Mouse (Mus musculus) MEL (cell line): Measurements from ENCODE around the gene Bckdhb. TPM values are rescaled to one million over a fixed set of nuclear protein-coding genes. Genes with fewer than 3 reads are reported as not detected.

Experiments
- DNase-seq: peaks from one replicate; pipeline ENCODE4 v3.0.0; 2011; ENCODE audit warnings: low read depth, low spot score
- H3K27ac ChIP-seq: 2 replicates; pipeline ENCODE4 v1.5.1; 2012; ENCODE audit warnings: low read depth, mild to moderate bottlenecking, control low read depth, low read length, moderate library complexity; ENCODE audit not compliant: control insufficient read depth
- H3K27me3 ChIP-seq, 2 experiments: fragments of 150-350 bp in 1 of 2; sonication (generic) in 1 of 2; 2 replicates each; pipeline ENCODE4 v1.6.1; 2012; ENCODE audit warnings: low read length in 2 of 2, mild to moderate bottlenecking in 2 of 2, improper control_type of control experiment in 1 of 2, moderate library complexity in 1 of 2; ENCODE audit not compliant: insufficient read depth in 2 of 2, control insufficient read depth in 1 of 2
- H3K36me3 ChIP-seq, 2 experiments: 2 replicates each; pipeline ENCODE4 v1.6.1; 2012 to 2014; ENCODE audit warnings: low read length in 2 of 2, improper control_type of control experiment in 1 of 2, inconsistent platforms in 1 of 2, mild to moderate bottlenecking in 1 of 2; ENCODE audit not compliant: insufficient read depth in 2 of 2, control insufficient read depth in 1 of 2
- H3K4me1 ChIP-seq, 2 experiments: fragments of 150-350 bp in 1 of 2; sonication (generic) in 1 of 2; 2 replicates each; pipeline ENCODE4 v1.6.1; 2012; ENCODE audit warnings: low read length in 2 of 2, improper control_type of control experiment in 1 of 2, mild to moderate bottlenecking in 1 of 2; ENCODE audit not compliant: insufficient read depth in 2 of 2, control insufficient read depth in 1 of 2
- H3K4me3 ChIP-seq, 2 experiments: fragments of 150-350 bp in 1 of 2; sonication (generic) in 1 of 2; 2 replicates each; pipeline ENCODE4 v1.5.1; 2012; ENCODE audit warnings: low read depth in 2 of 2, low read length in 2 of 2, mild to moderate bottlenecking in 2 of 2, moderate library complexity in 2 of 2, control low read depth in 1 of 2, improper control_type of control experiment in 1 of 2; ENCODE audit not compliant: control insufficient read depth in 1 of 2, insufficient read depth in 1 of 2
- H3K79me2 ChIP-seq: 2 replicates; pipeline ENCODE4 v1.6.1; 2012; ENCODE audit warnings: mild to moderate bottlenecking, low read length, moderate library complexity; ENCODE audit not compliant: control insufficient read depth, poor library complexity, insufficient read depth
- H3K9ac ChIP-seq: 2 replicates; pipeline ENCODE4 v1.6.1; 2012; ENCODE audit warnings: low read depth, mild to moderate bottlenecking, control low read depth, low read length, moderate library complexity; ENCODE audit not compliant: control insufficient read depth, poor library complexity, severe bottlenecking
- H3K9me3 ChIP-seq: fragments of 150-350 bp; sonication (generic); replicated peaks from 2 replicates; pipeline ENCODE4 v1.6.1; 2012; ENCODE audit warnings: mild to moderate bottlenecking, low read length, improper control_type of control experiment, moderate library complexity; ENCODE audit not compliant: insufficient read depth
- BHLHE40 ChIP-seq: IDR thresholded peaks from 2 replicates; pipeline ENCODE4 v1.6.1; 2012; ENCODE audit warnings: low read depth, mild to moderate bottlenecking, inconsistent platforms, low read length, improper control_type of control experiment, borderline replicate concordance
- CHD1 ChIP-seq: IDR thresholded peaks from 2 replicates; pipeline ENCODE4 v1.6.1; 2012; ENCODE audit warnings: low read depth, mild to moderate bottlenecking, inconsistent platforms, low read length, improper control_type of control experiment
- CHD2 ChIP-seq: IDR thresholded peaks from 2 replicates; pipeline ENCODE4 v1.6.1; 2011; ENCODE audit warnings: low read length, improper control_type of control experiment
- CTCF ChIP-seq, 3 experiments: IDR thresholded peaks in 2 of 3; conservative IDR thresholded peaks in 1 of 3; 2 replicates each; pipeline ENCODE4 v1.5.1; 2011 to 2012; ENCODE audit warnings: low read length in 3 of 3, low read depth in 2 of 3, mild to moderate bottlenecking in 2 of 3, improper control_type of control experiment in 1 of 3, inconsistent platforms in 1 of 3, mixed read lengths in 1 of 3, moderate library complexity in 1 of 3; ENCODE audit not compliant: control insufficient read depth in 1 of 3, insufficient read depth in 1 of 3, poor library complexity in 1 of 3, severe bottlenecking in 1 of 3
- E2F4 ChIP-seq: IDR thresholded peaks from 2 replicates; pipeline ENCODE4 v1.6.1; 2011; ENCODE audit warnings: low read depth, low read length, improper control_type of control experiment, borderline replicate concordance
- ELF1 ChIP-seq: IDR thresholded peaks from 2 replicates; pipeline ENCODE4 v1.6.1; 2014; ENCODE audit warnings: low read depth, mild to moderate bottlenecking, inconsistent platforms, low read length, improper control_type of control experiment, moderate library complexity
- EP300 ChIP-seq, 2 experiments: IDR thresholded peaks; 2 replicates each; pipeline ENCODE4 v1.6.1; 2011; ENCODE audit warnings: improper control_type of control experiment in 2 of 2, low read length in 2 of 2, low read depth in 1 of 2, mild to moderate bottlenecking in 1 of 2
- ETS1 ChIP-seq: IDR thresholded peaks from 2 replicates; pipeline ENCODE4 v1.6.1; 2012; ENCODE audit warnings: low read depth, mild to moderate bottlenecking, inconsistent platforms, low read length, improper control_type of control experiment, moderate library complexity
- GABPA ChIP-seq: IDR thresholded peaks from 2 replicates; pipeline ENCODE4 v1.6.1; 2012; ENCODE audit warnings: low read depth, mild to moderate bottlenecking, inconsistent platforms, low read length, improper control_type of control experiment, moderate library complexity
- HCFC1 ChIP-seq: IDR thresholded peaks from 2 replicates; pipeline ENCODE4 v1.6.1; 2012; ENCODE audit warnings: low read depth, mild to moderate bottlenecking, inconsistent platforms, low read length, improper control_type of control experiment, moderate library complexity
- JUND ChIP-seq: IDR thresholded peaks from 2 replicates; pipeline ENCODE4 v1.6.1; 2011; ENCODE audit warnings: low read depth, mild to moderate bottlenecking, improper control_type of control experiment, low read length
- MAZ ChIP-seq: IDR thresholded peaks from 2 replicates; pipeline ENCODE4 v1.6.1; 2012; ENCODE audit warnings: low read depth, mild to moderate bottlenecking, inconsistent platforms, low read length, improper control_type of control experiment
- MYB ChIP-seq: IDR thresholded peaks from 2 replicates; pipeline ENCODE4 v1.6.1; 2011; ENCODE audit warnings: mild to moderate bottlenecking, low read depth, low read length, improper control_type of control experiment
- MYC ChIP-seq: IDR thresholded peaks from 2 replicates; pipeline ENCODE4 v1.6.1; 2011; ENCODE audit warnings: low read depth, mild to moderate bottlenecking, low read length, improper control_type of control experiment, moderate library complexity
- NRF1 ChIP-seq: IDR thresholded peaks from 2 replicates; pipeline ENCODE4 v1.6.1; 2014; ENCODE audit warnings: low read depth, mild to moderate bottlenecking, inconsistent platforms, low read length, improper control_type of control experiment, moderate library complexity; ENCODE audit not compliant: poor library complexity, insufficient read depth, severe bottlenecking
- POLR2A ChIP-seq, 2 experiments: IDR thresholded peaks; 2 replicates each; pipeline ENCODE4 v1.6.1; 2011 to 2012; ENCODE audit warnings: low read length in 2 of 2, mild to moderate bottlenecking in 2 of 2, control low read depth in 1 of 2, improper control_type of control experiment in 1 of 2, low read depth in 1 of 2, moderate library complexity in 1 of 2; ENCODE audit not compliant: control insufficient read depth in 1 of 2, insufficient read depth in 1 of 2, poor library complexity in 1 of 2
- POLR2AphosphoS2 ChIP-seq: IDR thresholded peaks from 2 replicates; pipeline ENCODE4 v1.6.1; 2011; ENCODE audit warnings: low read length, improper control_type of control experiment
- SMC3 ChIP-seq: IDR thresholded peaks from 2 replicates; pipeline ENCODE4 v1.6.1; 2011; ENCODE audit warnings: low read depth, low read length, improper control_type of control experiment
- TAL1 ChIP-seq: IDR thresholded peaks from 2 replicates; pipeline ENCODE4 v1.6.1; 2012; ENCODE audit warnings: mild to moderate bottlenecking, inconsistent platforms, low read length, moderate library complexity, mixed read lengths
- UBTF ChIP-seq: IDR thresholded peaks from 2 replicates; pipeline ENCODE4 v1.6.1; 2012; ENCODE audit warnings: low read depth, mild to moderate bottlenecking, inconsistent platforms, low read length, improper control_type of control experiment, moderate library complexity, borderline replicate concordance; ENCODE audit not compliant: insufficient read depth
- ZC3H11A ChIP-seq: IDR thresholded peaks from 2 replicates; pipeline ENCODE4 v1.6.1; 2012; ENCODE audit warnings: low read depth, mild to moderate bottlenecking, inconsistent platforms, low read length, improper control_type of control experiment
- ZMIZ1 ChIP-seq: IDR thresholded peaks from 2 replicates; pipeline ENCODE4 v1.6.1; 2012; ENCODE audit warnings: low read depth, mild to moderate bottlenecking, inconsistent platforms, low read length, improper control_type of control experiment, moderate library complexity
- ZNF384 ChIP-seq: IDR thresholded peaks from 2 replicates; pipeline ENCODE4 v1.6.1; 2012; ENCODE audit warnings: low read depth, mild to moderate bottlenecking, inconsistent platforms, low read length, improper control_type of control experiment
- polyA plus RNA-seq, 2 experiments: library from polyadenylated mRNA; stranded (reverse) in 1 of 2; unstranded in 1 of 2; fragments of >175 nt in 1 of 2; fragments of >200 nt in 1 of 2; gene quantifications; 2 replicates each; pipeline versions ENCODE4 v1.2.1 to v1.2.4; 2012; ENCODE audit warnings: low replicate concordance in 2 of 2, low read depth in 1 of 2; ENCODE audit not compliant: insufficient read length in 2 of 2, insufficient read depth in 1 of 2, missing spikeins in 1 of 2
- total RNA-seq: library from RNA; depleted of rRNA; stranded (reverse); fragments of 300-350 nt; gene quantifications from 2 replicates; pipeline ENCODE4 v1.2.3, GENCODE M21; 2012

The Bckdhb gene
- total and polyA plus RNA-seq, 3 experiments, result 15.9 to 26.6 TPM; not detected in 1

- Histone ChIP-seq H3K27ac (no peak overlapping the region), H3K9ac (no peak overlapping the region), H3K36me3 (no peaks in the 10 kb centered on the region), H3K4me3 (no peak overlapping the region), H3K79me2 (no peaks in the 10 kb centered on the region), H3K27me3 (no peaks in the 10 kb centered on the region), H3K4me1 (no peaks in the 10 kb centered on the region), H3K9me3 (no peaks in the 10 kb centered on the region)
- TF ChIP-seq SMC3 (no peak), ETS1 (no peak), UBTF (no peak), MYB (no peak), BHLHE40 (no peak), POLR2AphosphoS2 (no peak), NRF1 (no peak), ELF1 (no peak), HCFC1 (no peak), E2F4 (no peak), ZMIZ1 (no peak), POLR2A (IDR thresholded peaks at IDR 0.05; ENCODE audit: control insufficient read depth in 1 of 2, insufficient read depth in 1 of 2, low read depth in 1 of 2, low read length in 2 of 2, poor library complexity in 1 of 2) (no peak)
- no peak for DNase-seq
These were observed 15.1 kb downstream of the Bckdhb start for GRCm38 (mm10) chr9:83940016-83940415.

GRCm38 (mm10) chr9:83940537-83941363, 15.8 kb downstream of the Bckdhb start:
- Histone ChIP-seq H3K36me3 (no peaks in the 10 kb centered on the region), H3K4me3 (no peak overlapping the region), H3K27me3 (no peaks in the 10 kb centered on the region), H3K27ac (no peak overlapping the region), H3K9ac (no peak overlapping the region), H3K4me1 (no peaks in the 10 kb centered on the region), H3K79me2 (no peaks in the 10 kb centered on the region), H3K9me3 (no peaks in the 10 kb centered on the region)
- TF ChIP-seq JUND, result no peak
- no peak for TF ChIP-seq GABPA
- no peak for DNase-seq

GRCm38 (mm10) chr9:83951336-83951735, 26.4 kb downstream of the Bckdhb start:
- H3K27me3 ChIP-seq, result no peaks in the 10 kb centered on the region
- H3K27ac ChIP-seq, result no peak overlapping the region
- DNase-seq, result no peak
- TF ChIP-seq JUND (no peak), ZNF384 (no peak), MAZ (no peak), TAL1 (no peak), CHD2 (no peak), MYB (no peak), ZC3H11A (no peak), EP300 (IDR thresholded peaks at IDR 0.05; ENCODE audit: low read depth in 1 of 2, low read length in 2 of 2) (no peak), MYC (no peak), CTCF (IDR thresholded peaks at IDR 0.05 in 2 of 3, conservative IDR thresholded peaks at IDR 0.05 in 1 of 3; ENCODE audit: control insufficient read depth in 1 of 3, insufficient read depth in 1 of 3, low read depth in 2 of 3, low read length in 3 of 3, poor library complexity in 1 of 3, severe bottlenecking in 1 of 3) (no peak), BHLHE40 (no peak), CHD1 (no peak), NRF1 (no peak)
- H3K9ac ChIP-seq, result no peak overlapping the region
- H3K36me3 ChIP-seq, result no peaks in the 10 kb centered on the region
- H3K4me3 ChIP-seq, result no peak overlapping the region
- no peaks in the 10 kb centered on the region for H3K79me2 ChIP-seq
- H3K4me1 ChIP-seq, result no peaks in the 10 kb centered on the region
- no peaks in the 10 kb centered on the region for H3K9me3 ChIP-seq
